Mouse (Mus musculus): Measurements from ENCODE around the gene Auts2. TPM values are rescaled to one million over a fixed set of nuclear protein-coding genes. Genes with fewer than 3 reads are reported as not detected.
A peak's percentile ranks its signal among the peaks of the same experiment; 100 is the strongest.

The Auts2 gene
- polyA plus RNA-seq, 1 experiment from 2014 or later = 27.7 TPM

DNA sequence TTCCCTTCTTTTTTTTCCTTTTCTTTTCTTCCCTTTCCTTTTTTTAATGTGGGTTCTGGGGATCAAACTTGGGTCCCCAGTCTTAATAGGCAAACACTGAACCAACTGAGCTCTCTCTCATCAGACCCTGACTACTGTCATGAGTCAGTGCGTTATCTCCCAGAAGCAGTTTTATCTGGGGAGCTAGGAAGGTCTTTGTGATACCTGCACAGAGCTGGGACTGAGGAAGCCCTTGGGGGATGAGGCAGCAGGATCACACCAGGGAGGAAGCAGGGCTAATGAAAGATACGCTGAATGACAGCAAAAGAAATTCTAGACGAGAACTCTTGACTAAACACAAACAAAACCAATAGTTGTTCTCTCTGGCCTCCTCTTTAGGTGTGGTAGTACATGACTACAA is 727.6 kb downstream of the Auts2 start:
- Histone ChIP-seq H3K9me3 (replicated peaks) (no peaks in the 10 kb centered on the region), H3K36me3 (no peaks in the 10 kb centered on the region), H3K4me2 (no peak overlapping the region), H3K27me3 (no peaks in the 10 kb centered on the region), H3K27ac (no peak overlapping the region), H3K4me3 (replicated peaks) (no peak overlapping the region), H3K9ac (no peak overlapping the region), H3K4me1 (no peaks in the 10 kb centered on the region)
- no peak for ATAC-seq (replicated peaks; ENCODE audit: low FRiP score)
- WGBS = 59% methylated on average over 3 of the region's 3 CpGs

DNA sequence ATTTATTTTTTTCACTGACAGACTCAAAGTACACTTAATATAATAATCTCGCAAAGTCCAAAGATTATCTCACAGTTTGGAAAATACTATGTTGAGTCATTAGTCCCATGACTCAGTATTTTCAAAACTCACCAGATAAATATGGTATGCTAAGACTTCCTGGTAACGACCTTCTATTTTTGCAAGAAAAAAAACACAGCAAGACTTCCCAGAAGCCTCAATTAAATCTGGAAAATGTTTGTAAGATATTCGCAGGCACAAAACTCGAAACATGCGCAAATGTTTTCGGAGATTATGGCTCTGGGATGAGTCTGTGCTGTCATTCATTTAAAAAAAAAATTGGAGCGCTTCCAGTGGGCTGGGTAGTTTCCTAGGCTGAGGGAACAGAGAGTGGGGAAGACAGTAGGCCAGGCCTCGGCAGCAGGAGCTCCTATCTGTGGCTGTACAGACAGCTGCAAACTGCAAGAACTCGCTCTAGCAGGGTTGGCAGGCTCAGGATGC is 728.6 kb downstream of the Auts2 start:
- Histone ChIP-seq H3K9ac (no peak overlapping the region), H3K4me1 (no peaks in the 10 kb centered on the region), H3K9me3 (replicated peaks) (no peaks in the 10 kb centered on the region), H3K4me3 (replicated peaks) (no peak overlapping the region), H3K27ac (no peak overlapping the region), H3K27me3 (no peaks in the 10 kb centered on the region), H3K4me2 (no peak overlapping the region), H3K36me3 (no peaks in the 10 kb centered on the region)
- ATAC-seq (replicated peaks; ENCODE audit: low FRiP score) = no peak
- 79% methylated on average over 9 of the region's 9 CpGs for WGBS

DNA sequence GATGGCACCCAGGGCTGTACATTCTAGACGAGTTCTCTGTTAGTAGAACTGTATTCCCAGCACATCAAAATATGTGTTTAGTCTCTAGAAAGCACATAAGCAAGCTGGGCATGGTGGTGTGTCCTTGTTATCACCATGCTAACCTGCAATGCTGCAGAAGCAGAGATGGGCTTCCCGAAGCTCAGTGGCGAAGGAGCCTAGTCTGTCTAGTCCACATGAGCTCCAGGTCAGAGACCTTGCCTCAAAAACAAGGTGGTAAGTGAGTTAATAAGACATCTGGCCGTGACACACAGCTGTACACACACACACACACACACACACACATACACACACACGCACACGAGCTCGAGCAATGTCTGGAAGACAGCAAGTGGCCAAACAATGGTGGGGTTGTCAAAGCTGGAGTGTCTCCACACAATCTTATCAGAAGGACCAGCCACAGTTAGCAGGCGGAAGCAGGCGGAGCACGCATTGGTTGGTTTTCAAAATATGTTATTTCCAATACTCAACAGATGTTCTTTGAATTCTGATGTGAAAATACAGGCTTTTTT is 729.1 kb downstream of the Auts2 start:
- Histone ChIP-seq H3K4me2 (no peak overlapping the region), H3K4me3 (replicated peaks) (no peak overlapping the region), H3K36me3 (no peaks in the 10 kb centered on the region), H3K9ac (no peak overlapping the region), H3K27ac (no peak overlapping the region), H3K9me3 (replicated peaks) (no peaks in the 10 kb centered on the region), H3K4me1 (no peaks in the 10 kb centered on the region), H3K27me3 (no peaks in the 10 kb centered on the region)
- no peak for ATAC-seq (replicated peaks; ENCODE audit: low FRiP score)
- WGBS = 74% methylated on average over 10 of the region's 10 CpGs

DNA sequence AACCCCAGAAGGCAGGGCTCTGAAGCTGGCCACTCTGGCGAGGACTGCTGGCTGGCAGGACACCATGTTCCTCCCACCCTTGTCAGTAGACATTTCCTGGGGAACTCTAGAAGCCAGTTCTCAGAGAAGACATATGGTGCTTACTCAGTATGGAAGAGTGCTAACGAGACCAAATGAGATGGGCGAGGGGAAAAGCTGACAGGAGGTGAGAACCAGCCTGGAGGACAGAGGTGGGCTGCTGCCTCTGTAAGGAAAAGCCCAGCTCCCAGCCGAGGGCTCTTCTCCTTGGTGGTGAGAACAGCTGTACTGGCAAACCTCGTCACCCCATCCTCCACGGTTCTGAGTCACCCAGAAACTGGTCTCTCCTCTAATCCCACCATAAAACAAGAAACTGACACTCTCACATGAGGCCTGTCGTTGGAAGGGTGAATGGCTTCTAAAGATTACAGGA is 729.8 kb downstream of the Auts2 start:
- H3K27me3 ChIP-seq = no peaks in the 10 kb centered on the region
- H3K4me3 ChIP-seq (replicated peaks) = no peak overlapping the region
- H3K27ac ChIP-seq = no peak overlapping the region
- no peaks in the 10 kb centered on the region for H3K36me3 ChIP-seq
- no peak for ATAC-seq (replicated peaks; ENCODE audit: low FRiP score)
- H3K4me2 ChIP-seq = no peak overlapping the region
- H3K9ac ChIP-seq = no peak overlapping the region
- H3K4me1 ChIP-seq = no peaks in the 10 kb centered on the region
- H3K9me3 ChIP-seq (replicated peaks) = no peaks in the 10 kb centered on the region
- 33% methylated on average over 7 of the region's 7 CpGs for WGBS

DNA sequence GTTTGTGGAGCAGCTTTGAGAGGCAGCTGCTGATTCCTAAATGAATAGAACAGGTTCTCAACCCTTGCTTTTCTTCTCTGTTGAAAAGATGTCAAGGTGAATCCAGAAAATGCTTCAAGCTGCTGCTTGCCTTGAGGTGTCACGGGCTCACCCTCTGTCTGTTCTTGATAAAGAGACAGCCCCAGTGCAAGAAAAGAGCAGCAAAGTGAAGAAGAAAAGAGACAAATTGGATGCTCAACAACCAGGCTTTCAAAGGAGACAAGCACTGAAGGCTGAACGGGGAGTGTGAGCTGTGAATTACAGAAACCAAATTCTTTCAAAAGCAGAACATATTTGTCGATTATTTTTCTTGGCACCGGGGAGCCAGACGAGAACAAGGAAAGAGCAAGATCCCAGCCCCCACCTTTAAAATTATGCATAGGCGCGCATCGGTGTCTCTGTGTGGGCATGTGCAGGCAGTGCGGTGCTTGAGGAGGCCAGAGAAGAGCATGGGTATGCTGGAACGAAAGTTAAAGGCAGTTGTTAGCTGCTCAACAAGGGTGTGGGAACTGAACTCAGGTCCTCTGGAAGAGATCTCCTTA is 730.6 kb downstream of the Auts2 start:
- no peak overlapping the region for H3K4me3 ChIP-seq (replicated peaks)
- H3K27ac ChIP-seq = no peak overlapping the region
- H3K9ac ChIP-seq = no peak overlapping the region
- H3K36me3 ChIP-seq = no peaks in the 10 kb centered on the region
- no peaks in the 10 kb centered on the region for H3K4me1 ChIP-seq
- no peaks in the 10 kb centered on the region for H3K9me3 ChIP-seq (replicated peaks)
- WGBS = 64% methylated on average over 10 of the region's 10 CpGs
- H3K4me2 ChIP-seq = no peak overlapping the region
- no peak for ATAC-seq (replicated peaks; ENCODE audit: low FRiP score)
- no peaks in the 10 kb centered on the region for H3K27me3 ChIP-seq

DNA sequence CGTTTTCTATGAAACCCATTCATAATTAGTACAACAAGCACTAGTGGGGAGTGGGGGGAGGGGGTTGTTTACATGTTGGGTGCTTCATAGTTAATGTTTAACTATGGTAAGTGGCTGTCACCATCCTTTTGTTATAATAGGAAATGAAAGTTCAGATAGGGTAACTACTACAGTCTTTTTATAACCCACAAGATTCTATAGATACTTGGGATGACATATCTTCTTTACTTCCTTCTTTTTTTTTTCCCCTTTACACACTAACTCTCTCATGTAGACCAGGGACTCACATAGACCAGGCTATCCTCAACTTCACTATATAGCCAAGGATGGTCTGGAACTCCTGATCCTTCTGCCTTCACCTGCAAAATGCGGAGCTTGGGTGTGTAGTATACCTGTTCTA is 736.8 kb downstream of the Auts2 start:
- WGBS = 88% methylated on average over 2 of the region's 2 CpGs
- ATAC-seq (replicated peaks; ENCODE audit: low FRiP score) = no peak

DNA sequence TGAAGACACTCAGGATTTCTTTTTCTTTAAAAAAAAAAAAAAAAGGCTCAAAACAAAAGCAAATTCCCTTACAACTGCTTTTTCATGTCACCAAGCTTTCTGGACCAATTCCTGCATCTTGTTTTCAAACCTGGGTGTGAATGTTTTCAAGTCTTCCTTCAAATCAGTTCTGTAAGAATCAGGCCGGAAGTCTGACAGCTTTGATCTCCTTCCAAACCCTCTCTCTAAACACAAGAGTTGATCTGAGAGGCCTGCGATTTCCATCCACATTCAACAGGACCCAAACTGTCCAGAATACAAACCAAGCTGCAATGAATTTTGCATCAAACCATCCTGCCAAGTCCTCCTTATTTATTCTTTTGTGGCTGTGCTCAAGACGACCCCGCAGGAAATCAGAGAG is 737.9 kb downstream of the Auts2 start:
- H3K4me1 ChIP-seq = peaks cover 16% of the 10 kb centered on the region
- no peak overlapping the region for H3K27ac ChIP-seq
- WGBS = 67% methylated on average over 4 of the region's 4 CpGs
- ATAC-seq (replicated peaks; ENCODE audit: low FRiP score) = no peak
- no peak overlapping the region for H3K4me2 ChIP-seq
- no peaks in the 10 kb centered on the region for H3K9me3 ChIP-seq (replicated peaks)
- no peaks in the 10 kb centered on the region for H3K36me3 ChIP-seq
- H3K4me3 ChIP-seq (replicated peaks) = no peak overlapping the region
- H3K9ac ChIP-seq = no peak overlapping the region
- peaks cover 6% of the 10 kb centered on the region; the same call in 1 of the 2 replicates for H3K27me3 ChIP-seq

More for the DNA sequence above, 736.8 kb downstream of the Auts2 start:
- Histone ChIP-seq H3K27ac (no peak overlapping the region), H3K4me1 (peaks cover 16% of the 10 kb centered on the region), H3K4me3 (replicated peaks) (no peak overlapping the region), H3K27me3 (peaks cover 6% of the 10 kb centered on the region; the same call in 1 of the 2 replicates), H3K9ac (no peak overlapping the region), H3K36me3 (no peaks in the 10 kb centered on the region), H3K9me3 (replicated peaks) (no peaks in the 10 kb centered on the region), H3K4me2 (no peak overlapping the region)

DNA sequence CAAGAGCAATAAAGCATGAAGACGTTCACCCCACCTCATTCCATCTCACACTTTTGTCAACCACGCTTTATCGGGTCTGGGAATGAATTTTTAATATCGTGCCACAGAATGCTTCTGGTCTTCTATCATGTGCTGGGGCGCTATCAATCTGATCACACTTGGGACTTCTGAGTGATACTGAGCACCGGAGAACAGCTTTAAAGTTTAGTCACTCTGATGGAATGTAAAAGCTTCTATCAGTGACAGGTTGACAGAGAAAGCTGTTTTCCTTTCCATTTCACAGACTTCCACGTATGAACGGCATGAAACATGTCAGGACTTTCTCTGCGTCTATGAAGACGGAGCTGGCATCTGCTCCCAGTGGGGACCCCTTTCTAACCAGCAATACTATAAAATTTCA is 739.5 kb downstream of the Auts2 start:
- H3K27me3 ChIP-seq = peaks cover 7% of the 10 kb centered on the region; the same call in 1 of the 2 replicates
- no peaks in the 10 kb centered on the region for H3K9me3 ChIP-seq (replicated peaks)
- no peak overlapping the region for H3K4me3 ChIP-seq (replicated peaks)
- H3K9ac ChIP-seq = no peak overlapping the region
- ATAC-seq (replicated peaks; ENCODE audit: low FRiP score) = no peak
- WGBS = 66% methylated on average over 10 of the region's 10 CpGs
- H3K4me1 ChIP-seq = peaks cover 16% of the 10 kb centered on the region
- no peaks in the 10 kb centered on the region for H3K36me3 ChIP-seq
- H3K4me2 ChIP-seq = no peak overlapping the region
- no peak overlapping the region for H3K27ac ChIP-seq

DNA sequence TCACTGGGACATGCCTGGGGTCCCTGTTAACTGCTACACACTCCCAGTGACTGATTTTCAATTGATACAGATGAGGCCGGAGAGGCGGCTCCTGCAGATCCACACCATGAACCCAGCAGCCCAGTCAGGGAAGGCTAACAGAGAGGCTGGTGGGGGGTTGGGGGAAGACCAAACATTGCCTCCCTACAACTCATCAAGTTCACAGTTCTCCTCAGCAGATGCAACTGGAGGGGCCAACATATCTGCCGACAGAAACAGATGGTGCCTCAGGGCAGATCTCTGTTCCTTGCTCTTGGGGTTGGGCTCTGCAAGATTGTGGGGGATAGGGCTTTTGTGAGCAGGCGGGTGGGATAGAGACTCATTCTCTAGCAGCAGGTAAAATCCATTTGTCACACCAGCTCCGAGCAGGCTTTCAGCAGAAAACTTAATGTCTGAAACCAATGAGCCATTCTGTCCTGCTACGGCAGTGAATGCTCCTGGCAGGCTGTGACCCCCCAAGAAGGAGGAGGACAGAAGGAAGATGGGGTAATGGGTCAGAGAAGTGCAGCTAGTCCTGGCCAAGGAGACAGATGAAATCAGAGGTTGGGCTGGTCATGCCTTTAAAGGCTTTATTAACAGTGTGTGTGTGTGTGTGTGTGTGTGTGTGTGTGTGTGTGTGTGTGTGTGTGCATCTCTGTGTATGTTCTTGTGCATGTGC is 740.7 kb downstream of the Auts2 start:
- Histone ChIP-seq H3K36me3 (no peaks in the 10 kb centered on the region), H3K9me3 (replicated peaks) (no peaks in the 10 kb centered on the region), H3K27ac (no peak overlapping the region), H3K4me1 (peaks cover 16% of the 10 kb centered on the region), H3K9ac (no peak overlapping the region), H3K27me3 (peaks cover 9% of the 10 kb centered on the region; the same call in 1 of the 2 replicates), H3K4me3 (replicated peaks) (no peak overlapping the region), H3K4me2 (no peak overlapping the region)
- 25% methylated on average over 6 of the region's 6 CpGs for WGBS
- ATAC-seq (replicated peaks; ENCODE audit: low FRiP score) = peak; percentile 78

DNA sequence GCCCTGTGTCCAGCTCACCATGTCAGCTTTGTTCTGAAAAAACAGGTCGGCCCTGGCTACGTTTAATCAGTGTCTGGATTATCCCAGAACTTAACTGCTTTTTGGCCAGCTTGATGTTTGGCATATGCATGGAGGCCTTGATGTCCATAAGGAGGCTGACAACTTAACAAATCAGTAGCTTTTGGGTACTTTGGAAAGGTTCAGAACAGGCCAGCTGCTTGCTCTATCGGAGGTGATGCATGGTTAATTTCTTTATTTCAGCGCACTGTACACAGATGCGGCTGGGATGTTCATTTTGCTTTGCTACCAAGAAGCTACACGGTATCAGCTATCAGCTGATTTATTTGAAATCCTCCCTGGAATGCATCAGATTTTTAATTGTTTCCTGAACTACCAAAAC is 741.2 kb downstream of the Auts2 start:
- Histone ChIP-seq H3K27ac (no peak overlapping the region), H3K4me1 (peaks cover 16% of the 10 kb centered on the region), H3K9me3 (replicated peaks) (no peaks in the 10 kb centered on the region), H3K4me2 (no peak overlapping the region), H3K9ac (no peak overlapping the region), H3K36me3 (no peaks in the 10 kb centered on the region), H3K27me3 (peaks cover 9% of the 10 kb centered on the region; the same call in 1 of the 2 replicates), H3K4me3 (replicated peaks) (no peak overlapping the region)
- peak; percentile 75 for ATAC-seq (replicated peaks; ENCODE audit: low FRiP score)
- 30% methylated on average over 6 of the region's 6 CpGs for WGBS

DNA sequence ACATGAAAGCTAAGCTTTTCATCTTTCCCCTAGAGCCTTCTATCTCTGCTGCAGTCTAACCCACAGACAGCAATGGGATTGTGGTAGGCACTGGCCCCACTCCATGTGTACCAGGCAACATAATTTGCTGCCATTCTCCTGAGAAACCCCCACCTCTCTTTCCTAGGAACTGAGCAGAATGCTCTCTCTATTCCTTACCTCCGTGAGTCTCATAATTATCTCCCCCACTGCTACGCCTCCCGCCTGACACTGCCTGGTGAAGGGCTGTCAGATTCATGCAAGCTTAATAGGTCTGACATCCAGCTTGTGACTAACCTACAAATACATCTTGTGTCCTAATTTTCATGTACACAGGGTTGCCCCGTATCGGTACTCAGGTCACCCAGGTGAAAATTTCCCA is 744.8 kb downstream of the Auts2 start:
- Histone ChIP-seq H3K4me2 (no peak overlapping the region), H3K27ac (no peak overlapping the region), H3K9ac (no peak overlapping the region), H3K4me1 (peaks cover 16% of the 10 kb centered on the region), H3K9me3 (replicated peaks) (no peaks in the 10 kb centered on the region), H3K27me3 (0 out of 2 replicates have a peak, but pooled peaks cover 3% of the 10 kb centered on the region), H3K36me3 (no peaks in the 10 kb centered on the region), H3K4me3 (replicated peaks) (no peak overlapping the region)
- 80% methylated on average over 5 of the region's 5 CpGs for WGBS
- ATAC-seq (replicated peaks; ENCODE audit: low FRiP score) = no peak

DNA sequence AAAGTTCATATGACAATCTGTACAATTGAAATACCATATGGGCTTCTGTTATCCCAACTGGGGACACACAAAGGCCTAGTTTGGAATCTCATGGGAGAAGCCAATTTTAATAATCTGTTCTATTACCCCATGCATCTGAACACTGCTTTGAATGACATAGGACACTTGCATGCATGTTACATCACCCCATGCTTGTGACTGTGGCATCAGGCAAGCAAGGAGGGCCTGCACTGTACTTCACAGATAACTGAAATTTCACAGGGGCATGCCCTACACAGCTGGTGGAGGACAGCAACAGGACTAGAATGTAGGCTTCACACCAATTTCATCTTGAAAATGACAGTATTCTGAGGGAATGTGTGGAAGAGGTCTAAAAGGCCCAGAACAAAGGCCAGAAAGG is 746.1 kb downstream of the Auts2 start:
- H3K27ac ChIP-seq = no peak overlapping the region
- ATAC-seq (replicated peaks; ENCODE audit: low FRiP score) = no peak

More for the DNA sequence above, 746.1 kb downstream of the Auts2 start:
- H3K9ac ChIP-seq = no peak overlapping the region
- no peaks in the 10 kb centered on the region for H3K36me3 ChIP-seq
- 0 out of 2 replicates have a peak, but pooled peaks cover 3% of the 10 kb centered on the region for H3K27me3 ChIP-seq
- no peaks in the 10 kb centered on the region for H3K9me3 ChIP-seq (replicated peaks)
- H3K4me1 ChIP-seq = peaks cover 4% of the 10 kb centered on the region
- no peak overlapping the region for H3K4me2 ChIP-seq
- H3K4me3 ChIP-seq (replicated peaks) = no peak overlapping the region
